Mouse (Mus musculus) MEL (cell line): Measurements from ENCODE around the gene Tbxas1. TPM values are rescaled to one million over a fixed set of nuclear protein-coding genes. Genes with fewer than 3 reads are reported as not detected.

Source experiments
- DNase-seq: peaks from one replicate; pipeline ENCODE4 v3.0.0; 2011; ENCODE audit warnings: low read depth, low spot score
- H3K27ac ChIP-seq: 2 replicates; pipeline ENCODE4 v1.5.1; 2012; ENCODE audit warnings: low read depth, mild to moderate bottlenecking, control low read depth, low read length, moderate library complexity; ENCODE audit not compliant: control insufficient read depth
- H3K27me3 ChIP-seq, 2 experiments: fragments of 150-350 bp in 1 of 2; sonication (generic) in 1 of 2; 2 replicates each; pipeline ENCODE4 v1.6.1; 2012; ENCODE audit warnings: low read length in 2 of 2, mild to moderate bottlenecking in 2 of 2, improper control_type of control experiment in 1 of 2, moderate library complexity in 1 of 2; ENCODE audit not compliant: insufficient read depth in 2 of 2, control insufficient read depth in 1 of 2
- H3K36me3 ChIP-seq, 2 experiments: 2 replicates each; pipeline ENCODE4 v1.6.1; 2012 to 2014; ENCODE audit warnings: low read length in 2 of 2, improper control_type of control experiment in 1 of 2, inconsistent platforms in 1 of 2, mild to moderate bottlenecking in 1 of 2; ENCODE audit not compliant: insufficient read depth in 2 of 2, control insufficient read depth in 1 of 2
- H3K4me1 ChIP-seq, 2 experiments: fragments of 150-350 bp in 1 of 2; sonication (generic) in 1 of 2; 2 replicates each; pipeline ENCODE4 v1.6.1; 2012; ENCODE audit warnings: low read length in 2 of 2, improper control_type of control experiment in 1 of 2, mild to moderate bottlenecking in 1 of 2; ENCODE audit not compliant: insufficient read depth in 2 of 2, control insufficient read depth in 1 of 2
- H3K4me3 ChIP-seq, 2 experiments: fragments of 150-350 bp in 1 of 2; sonication (generic) in 1 of 2; 2 replicates each; pipeline ENCODE4 v1.5.1; 2012; ENCODE audit warnings: low read depth in 2 of 2, low read length in 2 of 2, mild to moderate bottlenecking in 2 of 2, moderate library complexity in 2 of 2, control low read depth in 1 of 2, improper control_type of control experiment in 1 of 2; ENCODE audit not compliant: control insufficient read depth in 1 of 2, insufficient read depth in 1 of 2
- H3K79me2 ChIP-seq: 2 replicates; pipeline ENCODE4 v1.6.1; 2012; ENCODE audit warnings: mild to moderate bottlenecking, low read length, moderate library complexity; ENCODE audit not compliant: control insufficient read depth, poor library complexity, insufficient read depth
- H3K9ac ChIP-seq: 2 replicates; pipeline ENCODE4 v1.6.1; 2012; ENCODE audit warnings: low read depth, mild to moderate bottlenecking, control low read depth, low read length, moderate library complexity; ENCODE audit not compliant: control insufficient read depth, poor library complexity, severe bottlenecking
- H3K9me3 ChIP-seq: fragments of 150-350 bp; sonication (generic); replicated peaks from 2 replicates; pipeline ENCODE4 v1.6.1; 2012; ENCODE audit warnings: mild to moderate bottlenecking, low read length, improper control_type of control experiment, moderate library complexity; ENCODE audit not compliant: insufficient read depth
- BHLHE40 ChIP-seq: IDR thresholded peaks from 2 replicates; pipeline ENCODE4 v1.6.1; 2012; ENCODE audit warnings: low read depth, mild to moderate bottlenecking, inconsistent platforms, low read length, improper control_type of control experiment, borderline replicate concordance
- CTCF ChIP-seq, 3 experiments: IDR thresholded peaks in 2 of 3; conservative IDR thresholded peaks in 1 of 3; 2 replicates each; pipeline ENCODE4 v1.5.1; 2011 to 2012; ENCODE audit warnings: low read length in 3 of 3, low read depth in 2 of 3, mild to moderate bottlenecking in 2 of 3, improper control_type of control experiment in 1 of 3, inconsistent platforms in 1 of 3, mixed read lengths in 1 of 3, moderate library complexity in 1 of 3; ENCODE audit not compliant: control insufficient read depth in 1 of 3, insufficient read depth in 1 of 3, poor library complexity in 1 of 3, severe bottlenecking in 1 of 3
- EP300 ChIP-seq, 2 experiments: IDR thresholded peaks; 2 replicates each; pipeline ENCODE4 v1.6.1; 2011; ENCODE audit warnings: improper control_type of control experiment in 2 of 2, low read length in 2 of 2, low read depth in 1 of 2, mild to moderate bottlenecking in 1 of 2
- MAZ ChIP-seq: IDR thresholded peaks from 2 replicates; pipeline ENCODE4 v1.6.1; 2012; ENCODE audit warnings: low read depth, mild to moderate bottlenecking, inconsistent platforms, low read length, improper control_type of control experiment
- RAD21 ChIP-seq: IDR thresholded peaks from 2 replicates; pipeline ENCODE4 v1.6.1; 2011; ENCODE audit warnings: mild to moderate bottlenecking, low read depth, low read length, improper control_type of control experiment
- SMC3 ChIP-seq: IDR thresholded peaks from 2 replicates; pipeline ENCODE4 v1.6.1; 2011; ENCODE audit warnings: low read depth, low read length, improper control_type of control experiment
- TCF12 ChIP-seq: IDR thresholded peaks from 2 replicates; pipeline ENCODE4 v1.6.1; 2014; ENCODE audit warnings: low read depth, mild to moderate bottlenecking, inconsistent platforms, low read length, improper control_type of control experiment, moderate library complexity
- polyA plus RNA-seq, 2 experiments: library from polyadenylated mRNA; stranded (reverse) in 1 of 2; unstranded in 1 of 2; fragments of >175 nt in 1 of 2; fragments of >200 nt in 1 of 2; gene quantifications; 2 replicates each; pipeline versions ENCODE4 v1.2.1 to v1.2.4; 2012; ENCODE audit warnings: low replicate concordance in 2 of 2, low read depth in 1 of 2; ENCODE audit not compliant: insufficient read length in 2 of 2, insufficient read depth in 1 of 2, missing spikeins in 1 of 2
- total RNA-seq: library from RNA; depleted of rRNA; stranded (reverse); fragments of 300-350 nt; gene quantifications from 2 replicates; pipeline ENCODE4 v1.2.3, GENCODE M21; 2012

Tbxas1 gene
- total and polyA plus RNA-seq, 3 experiments: 0.54 to 2.7 TPM; not detected in 1

DNA sequence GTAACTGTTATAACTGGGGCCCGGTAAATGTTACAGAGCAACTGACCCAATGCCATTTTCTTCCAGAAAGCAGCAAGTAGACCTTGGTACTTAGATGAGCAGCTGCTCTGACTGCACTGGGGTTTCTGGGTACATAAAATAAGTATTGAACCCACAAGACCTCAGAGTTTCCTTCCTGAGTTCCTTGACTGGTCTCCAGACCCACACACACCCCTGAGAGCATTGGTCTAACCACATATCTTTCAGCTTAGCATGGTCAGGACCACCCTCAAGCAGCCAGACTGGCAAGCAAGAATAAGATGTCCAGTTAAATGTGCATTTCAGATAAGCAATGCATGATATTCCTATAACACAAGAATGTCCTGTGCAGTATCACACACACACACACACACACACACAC is 182.0 kb downstream of the Tbxas1 start:
- Histone ChIP-seq H3K27me3 (no peaks in the 10 kb centered on the region), H3K27ac (no peak overlapping the region)
- TF ChIP-seq SMC3: no peak
- TF ChIP-seq, all 39 proteins: peak for 0
- Histone ChIP-seq H3K4me1 (peaks cover 0 to 16% of the 10 kb centered on the region in 2 experiments; a peak in 2 of 4 replicates), H3K4me3 (no peak overlapping the region), H3K9me3 (no peaks in the 10 kb centered on the region), H3K9ac (no peak overlapping the region), H3K79me2 (no peaks in the 10 kb centered on the region), H3K36me3 (peaks cover 0 to 12% of the 10 kb centered on the region in 2 experiments; a peak in 2 of 4 replicates)
- DNase-seq: no peak

DNA sequence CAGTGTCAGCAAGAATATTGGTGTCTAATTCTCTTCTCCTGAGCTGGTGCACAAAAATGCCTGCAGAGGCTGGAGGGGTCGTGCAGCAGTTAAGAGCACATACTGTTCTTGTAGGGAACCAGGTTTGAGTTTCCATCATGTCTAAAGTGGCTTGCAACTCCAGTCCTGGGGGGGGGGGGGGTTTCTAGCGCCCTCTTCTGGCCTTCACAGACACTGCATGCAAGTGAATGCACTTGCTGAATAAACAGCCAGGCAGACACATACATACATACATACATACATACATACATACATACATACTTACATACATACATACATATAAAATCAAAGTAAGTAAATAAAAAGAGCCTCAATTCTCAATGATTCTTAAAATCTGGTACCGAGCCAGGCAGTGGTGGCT is 183.2 kb downstream of the Tbxas1 start:
- Histone ChIP-seq H3K79me2 (no peaks in the 10 kb centered on the region), H3K9me3 (no peaks in the 10 kb centered on the region), H3K27ac (no peak overlapping the region), H3K4me3 (no peak overlapping the region), H3K36me3 (peaks cover 0 to 12% of the 10 kb centered on the region in 2 experiments; a peak in 2 of 4 replicates), H3K9ac (no peak overlapping the region), H3K27me3 (no peaks in the 10 kb centered on the region), H3K4me1 (peaks cover 0 to 16% of the 10 kb centered on the region in 2 experiments; a peak in 2 of 4 replicates)
- TF ChIP-seq MAZ (peak; percentile 59; the same call in 1 of the 2 replicates), RAD21 (peak; percentile 12), BHLHE40 (no peak), SMC3 (peak; percentile 43), CTCF (IDR thresholded peaks at IDR 0.05 in 2 of 3, conservative IDR thresholded peaks at IDR 0.05 in 1 of 3; ENCODE audit: control insufficient read depth in 1 of 3, insufficient read depth in 1 of 3, low read depth in 2 of 3, low read length in 3 of 3, poor library complexity in 1 of 3, severe bottlenecking in 1 of 3) (peak; percentile 43 to 74 (median 51))
- peak; percentile 47 for DNase-seq

GRCm38 (mm10) chr6:39058936-39059335 is 183.7 kb downstream of the Tbxas1 start:
- Histone ChIP-seq H3K9ac (no peak overlapping the region), H3K9me3 (no peaks in the 10 kb centered on the region), H3K79me2 (no peaks in the 10 kb centered on the region), H3K4me1 (peaks cover 0 to 16% of the 10 kb centered on the region in 2 experiments; a peak in 2 of 4 replicates), H3K4me3 (no peak overlapping the region), H3K27me3 (no peaks in the 10 kb centered on the region), H3K36me3 (peaks cover 0 to 12% of the 10 kb centered on the region in 2 experiments; a peak in 2 of 4 replicates), H3K27ac (no peak overlapping the region)
- DNase-seq: no peak
- TF ChIP-seq TCF12 (no peak), EP300 (IDR thresholded peaks at IDR 0.05; ENCODE audit: low read depth in 1 of 2, low read length in 2 of 2) (no peak)
